Mouse (Mus musculus): ENCODE measurements at regions not wholly inside any gene's neighbourhood (a gene's known extent, or its start where the extent isn't known, plus 50 kb on each side); places are given as distances from the start of the nearest gene placed in this dataset.

- WGBS (ENCODE audit: insufficient replicate concordance), result 62% methylated on average over 12 of the region's 12 CpGs
- H3K4me2 ChIP-seq (ENCODE audit: low read depth, low read length), result no peak overlapping the region
- 0 out of 2 replicates have a peak, but pooled peaks have one; percentile 48 for ATAC-seq (ENCODE audit: low read depth)
Observed at GRCm38 (mm10) chr14:73453164-73453563, 56.7 kb upstream of the Med4 start.

GRCm38 (mm10) chr14:73452321-73453082 is 57.3 kb upstream of the Med4 start:
- H3K4me1 ChIP-seq (ENCODE audit: control insufficient read depth, low read depth, low read length), result peaks cover 3% of the 10 kb centered on the region; the same call in 1 of the 2 replicates
- no peak overlapping the region for H3K9ac ChIP-seq (ENCODE audit: low read depth, low read length)
- H3K27me3 ChIP-seq (ENCODE audit: control insufficient read depth, insufficient read depth, low read depth, low read length), result no peaks in the 10 kb centered on the region
- WGBS (ENCODE audit: insufficient replicate concordance), result 63% methylated on average over 7 of the region's 7 CpGs
- H3K27ac ChIP-seq (ENCODE audit: low read length), result peak overlapping the region; percentile 39
- no peaks in the 10 kb centered on the region for H3K9me3 ChIP-seq (replicated peaks; ENCODE audit: control insufficient read depth, low read length)
- H3K36me3 ChIP-seq (ENCODE audit: control insufficient read depth, insufficient read depth), result no peaks in the 10 kb centered on the region
- ATAC-seq (ENCODE audit: low read depth), result peak; percentile 61
- H3K4me3 ChIP-seq (ENCODE audit: low read depth, low read length), result no peak overlapping the region
- no peak overlapping the region for H3K4me2 ChIP-seq (ENCODE audit: low read depth, low read length)

More at GRCm38 (mm10) chr14:73453164-73453563, 56.7 kb upstream of the Med4 start:
- no peaks in the 10 kb centered on the region for H3K27me3 ChIP-seq (ENCODE audit: control insufficient read depth, insufficient read depth, low read depth, low read length)
- no peak overlapping the region for H3K9ac ChIP-seq (ENCODE audit: low read depth, low read length)
- H3K27ac ChIP-seq (ENCODE audit: low read length), result peak overlapping the region; percentile 39
- H3K36me3 ChIP-seq (ENCODE audit: control insufficient read depth, insufficient read depth), result no peaks in the 10 kb centered on the region
- no peaks in the 10 kb centered on the region for H3K9me3 ChIP-seq (replicated peaks; ENCODE audit: control insufficient read depth, low read length)
- peaks cover 3% of the 10 kb centered on the region; the same call in 1 of the 2 replicates for H3K4me1 ChIP-seq (ENCODE audit: control insufficient read depth, low read depth, low read length)
- no peak overlapping the region for H3K4me3 ChIP-seq (ENCODE audit: low read depth, low read length)

GRCm38 (mm10) chr14:73451291-73452045 is 58.4 kb upstream of the Med4 start:
- no peak for ATAC-seq (ENCODE audit: low read depth)
- Histone ChIP-seq H3K27me3 (ENCODE audit: control insufficient read depth, insufficient read depth, low read depth, low read length) (no peaks in the 10 kb centered on the region), H3K9ac (ENCODE audit: low read depth, low read length) (no peak overlapping the region), H3K9me3 (replicated peaks; ENCODE audit: control insufficient read depth, low read length) (no peaks in the 10 kb centered on the region), H3K4me3 (ENCODE audit: low read depth, low read length) (no peak overlapping the region), H3K4me2 (ENCODE audit: low read depth, low read length) (no peak overlapping the region), H3K27ac (ENCODE audit: low read length) (no peak overlapping the region), H3K4me1 (ENCODE audit: control insufficient read depth, low read depth, low read length) (peaks cover 3% of the 10 kb centered on the region; the same call in 1 of the 2 replicates), H3K36me3 (ENCODE audit: control insufficient read depth, insufficient read depth) (no peaks in the 10 kb centered on the region)
- WGBS (ENCODE audit: insufficient replicate concordance), result 57% methylated on average over 9 of the region's 9 CpGs

GRCm38 (mm10) chr14:73449901-73450495 is 59.8 kb upstream of the Med4 start:
- ATAC-seq (ENCODE audit: low read depth), result no peak
- H3K4me3 ChIP-seq (ENCODE audit: low read depth, low read length), result no peak overlapping the region
- no peak overlapping the region for H3K9ac ChIP-seq (ENCODE audit: low read depth, low read length)
- H3K36me3 ChIP-seq (ENCODE audit: control insufficient read depth, insufficient read depth), result no peaks in the 10 kb centered on the region
- H3K4me2 ChIP-seq (ENCODE audit: low read depth, low read length), result no peak overlapping the region
- H3K27me3 ChIP-seq (ENCODE audit: control insufficient read depth, insufficient read depth, low read depth, low read length), result no peaks in the 10 kb centered on the region
- peaks cover 12% of the 10 kb centered on the region for H3K4me1 ChIP-seq (ENCODE audit: control insufficient read depth, low read depth, low read length)
- no peaks in the 10 kb centered on the region for H3K9me3 ChIP-seq (replicated peaks; ENCODE audit: control insufficient read depth, low read length)
- H3K27ac ChIP-seq (ENCODE audit: low read length), result no peak overlapping the region
- whole genome bisulfite sequencing (ENCODE audit: insufficient replicate concordance), result 67% methylated on average over 6 of the region's 6 CpGs

GRCm38 (mm10) chr14:73449111-73449510 is 60.7 kb upstream of the Med4 start:
- no peaks in the 10 kb centered on the region for H3K36me3 ChIP-seq (ENCODE audit: control insufficient read depth, insufficient read depth)
- H3K9me3 ChIP-seq (replicated peaks; ENCODE audit: control insufficient read depth, low read length), result no peaks in the 10 kb centered on the region
- H3K4me3 ChIP-seq (ENCODE audit: low read depth, low read length), result no peak overlapping the region
- 60% methylated on average over 10 of the region's 10 CpGs for WGBS (ENCODE audit: insufficient replicate concordance)
- no peak for ATAC-seq (ENCODE audit: low read depth)
- no peaks in the 10 kb centered on the region for H3K27me3 ChIP-seq (ENCODE audit: control insufficient read depth, insufficient read depth, low read depth, low read length)
- no peak overlapping the region for H3K4me2 ChIP-seq (ENCODE audit: low read depth, low read length)
- H3K27ac ChIP-seq (ENCODE audit: low read length), result no peak overlapping the region
- H3K9ac ChIP-seq (ENCODE audit: low read depth, low read length), result no peak overlapping the region
- H3K4me1 ChIP-seq (ENCODE audit: control insufficient read depth, low read depth, low read length), result peaks cover 16% of the 10 kb centered on the region

GRCm38 (mm10) chr14:73445508-73446256 is 60.6 kb upstream of the Itm2b start:
- peak; percentile 82 for ATAC-seq (ENCODE audit: low read depth)
- no peaks in the 10 kb centered on the region for H3K9me3 ChIP-seq (replicated peaks; ENCODE audit: control insufficient read depth, low read length)
- no peak overlapping the region for H3K4me3 ChIP-seq (ENCODE audit: low read depth, low read length)
- WGBS (ENCODE audit: insufficient replicate concordance), result 42% methylated on average over 6 of the region's 6 CpGs
- H3K9ac ChIP-seq (ENCODE audit: low read depth, low read length), result no peak overlapping the region
- peak overlapping the region; percentile 61 for H3K27ac ChIP-seq (ENCODE audit: low read length)
- H3K4me1 ChIP-seq (ENCODE audit: control insufficient read depth, low read depth, low read length), result peaks cover 13% of the 10 kb centered on the region
- no peak overlapping the region for H3K4me2 ChIP-seq (ENCODE audit: low read depth, low read length)
- H3K27me3 ChIP-seq (ENCODE audit: control insufficient read depth, insufficient read depth, low read depth, low read length), result no peaks in the 10 kb centered on the region
- no peaks in the 10 kb centered on the region for H3K36me3 ChIP-seq (ENCODE audit: control insufficient read depth, insufficient read depth)

- Histone ChIP-seq H3K27ac (ENCODE audit: low read length) (peak overlapping the region; percentile 43; the same call in 1 of the 2 replicates), H3K36me3 (ENCODE audit: control insufficient read depth, insufficient read depth) (no peaks in the 10 kb centered on the region), H3K9me3 (replicated peaks; ENCODE audit: control insufficient read depth, low read length) (no peaks in the 10 kb centered on the region), H3K4me3 (ENCODE audit: low read depth, low read length) (no peak overlapping the region), H3K9ac (ENCODE audit: low read depth, low read length) (no peak overlapping the region), H3K27me3 (ENCODE audit: control insufficient read depth, insufficient read depth, low read depth, low read length) (no peaks in the 10 kb centered on the region), H3K4me2 (ENCODE audit: low read depth, low read length) (no peak overlapping the region), H3K4me1 (ENCODE audit: control insufficient read depth, low read depth, low read length) (peaks cover 13% of the 10 kb centered on the region)
- WGBS (ENCODE audit: insufficient replicate concordance), result 34% methylated on average over 3 of the region's 3 CpGs
- no peak for ATAC-seq (ENCODE audit: low read depth)
Observed at GRCm38 (mm10) chr14:73444733-73445132, 59.6 kb upstream of the Itm2b start.

GRCm38 (mm10) chr14:73441951-73442716 is 57.0 kb upstream of the Itm2b start:
- no peaks in the 10 kb centered on the region for H3K36me3 ChIP-seq (ENCODE audit: control insufficient read depth, insufficient read depth)
- H3K4me1 ChIP-seq (ENCODE audit: control insufficient read depth, low read depth, low read length), result peaks cover 13% of the 10 kb centered on the region
- H3K27me3 ChIP-seq (ENCODE audit: control insufficient read depth, insufficient read depth, low read depth, low read length), result no peaks in the 10 kb centered on the region
- peak overlapping the region; percentile 48 for H3K27ac ChIP-seq (ENCODE audit: low read length)
- no peak overlapping the region for H3K9ac ChIP-seq (ENCODE audit: low read depth, low read length)
- H3K9me3 ChIP-seq (replicated peaks; ENCODE audit: control insufficient read depth, low read length), result no peaks in the 10 kb centered on the region
- WGBS (ENCODE audit: insufficient replicate concordance), result 36% methylated on average over 7 of the region's 7 CpGs
- peak; percentile 55 for ATAC-seq (ENCODE audit: low read depth)
- no peak overlapping the region for H3K4me3 ChIP-seq (ENCODE audit: low read depth, low read length)
- no peak overlapping the region for H3K4me2 ChIP-seq (ENCODE audit: low read depth, low read length)

Measured in liver, embryonic 16.5 days (tissue).